Mouse (Mus musculus) spleen, adult 2 months (tissue): Measurements from ENCODE around the gene Cyp4f39.

Experiments
- CTCF ChIP-seq: fragments of 200-500 bp; IDR thresholded peaks from 2 replicates; pipeline ENCODE4 v1.5.1; 2011; ENCODE audit warnings: mild to moderate bottlenecking, inconsistent platforms; ENCODE audit not compliant: insufficient read depth, insufficient read length, insufficient replicate concordance; ENCODE audit errors: extremely low read depth
- POLR2A ChIP-seq: fragments of 200-500 bp; IDR thresholded peaks from 2 replicates; pipeline ENCODE4 v1.6.1; 2011; ENCODE audit warnings: low read depth, low read length, inconsistent platforms

- TF ChIP-seq POLR2A: no peak
- TF ChIP-seq CTCF: no peak
Measured at GRCm38 (mm10) chr17:32478727-32479126, 26.2 kb downstream of the Cyp4f39 start.
